Mouse (Mus musculus) heart, postnatal 4 days (tissue): Measurements from ENCODE around the gene D5Ertd579e. TPM values are rescaled to one million over a fixed set of nuclear protein-coding genes. Genes with fewer than 3 reads are reported as not detected.

Source experiments
- DNase-seq: peaks from one replicate; pipeline ENCODE4 v3.0.0; 2021
- total RNA-seq, 2 experiments: library from RNA; stranded (reverse); gene quantifications; 2 replicates each; pipeline ENCODE4 v1.2.3; 2021

Gene D5Ertd579e
- total RNA-seq, 2 experiments from 2014 or later = 101 to 105 TPM

DNA sequence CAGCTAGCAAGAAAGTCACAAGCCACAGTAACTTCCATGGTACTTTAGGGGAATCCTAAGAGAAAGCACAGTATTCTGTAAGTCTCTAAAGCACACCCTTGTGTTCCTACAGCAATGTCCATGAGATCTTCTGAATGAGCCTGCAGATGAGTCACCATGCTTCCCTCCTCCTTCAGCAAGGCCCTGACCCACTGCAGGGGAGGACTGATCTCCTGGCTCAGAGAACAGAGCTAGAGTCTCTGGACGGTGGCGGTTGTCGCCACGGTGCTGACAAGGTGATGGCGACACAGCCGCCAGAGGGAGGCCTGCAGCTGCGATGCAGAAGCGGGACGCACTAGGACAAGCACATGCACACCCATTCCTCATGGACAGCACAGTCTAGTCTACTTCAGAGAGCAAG is 93.8 kb downstream of the D5Ertd579e start:
- DNase-seq = no peak

- no peak for DNase-seq
Measured at GRCm38 (mm10) chr5:36601492-36601891, 94.3 kb downstream of the D5Ertd579e start.

GRCm38 (mm10) chr5:36598883-36599282 is 96.9 kb downstream of the D5Ertd579e start:
- no peak for DNase-seq

- DNase-seq = peak; percentile 49
Measured at GRCm38 (mm10) chr5:36597653-36598052, 98.2 kb downstream of the D5Ertd579e start.

DNA sequence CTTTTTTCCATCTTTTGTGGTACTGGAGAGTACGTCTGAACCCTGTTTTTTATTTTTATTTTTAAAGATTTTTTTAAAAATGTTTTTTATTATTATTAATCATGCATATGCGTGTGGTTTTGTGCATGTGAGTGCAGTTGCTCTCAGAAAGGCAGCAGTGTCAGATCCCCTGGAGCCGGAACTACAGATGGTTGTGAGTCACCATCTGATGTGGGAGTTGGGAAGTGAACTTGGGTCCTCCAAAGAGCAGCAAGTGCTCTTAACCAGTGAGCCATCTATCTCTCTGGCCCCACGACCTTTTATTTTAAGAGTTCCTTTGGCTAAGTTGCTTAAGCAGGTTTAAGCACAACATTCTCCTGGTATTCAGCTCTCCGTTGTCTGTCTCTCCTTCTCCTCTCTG is 99.6 kb downstream of the D5Ertd579e start:
- no peak for DNase-seq

GRCm38 (mm10) chr5:36595115-36595514 is 100.7 kb downstream of the D5Ertd579e start:
- no peak for DNase-seq

GRCm38 (mm10) chr5:36594344-36594743 is 101.5 kb downstream of the D5Ertd579e start:
- DNase-seq = no peak

DNA sequence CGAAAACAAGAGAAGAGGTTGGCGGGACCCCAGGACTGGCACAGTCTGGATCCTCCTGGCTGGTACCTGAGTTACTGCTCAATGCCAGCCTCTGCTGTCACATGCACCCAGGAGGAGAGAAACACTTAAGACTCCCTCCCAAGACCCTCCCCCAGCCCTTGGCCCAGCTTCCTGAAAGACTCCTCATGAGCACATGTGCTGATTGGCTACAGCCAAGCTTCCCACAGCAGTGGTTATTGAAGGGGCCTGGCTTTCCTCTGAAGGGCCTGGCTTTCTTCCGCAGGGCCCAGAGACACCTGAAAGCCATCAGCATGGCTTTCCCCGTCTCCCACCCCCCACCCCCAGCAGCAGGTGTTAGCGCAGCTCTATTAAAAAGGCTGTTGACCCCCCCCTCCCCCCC is 102.6 kb downstream of the D5Ertd579e start, which contains the start of gene Tbc1d14:
Tbc1d14 (minus strand) TSS at position 101 of the 400 bp plus-strand sequence.
- no peak for DNase-seq

- DNase-seq = no peak
Measured at GRCm38 (mm10) chr5:36590499-36590920, 105.3 kb downstream of the D5Ertd579e start.

- DNase-seq = no peak
Measured at GRCm38 (mm10) chr5:36584299-36584698, 111.5 kb downstream of the D5Ertd579e start.

GRCm38 (mm10) chr5:36581924-36582642 is 113.7 kb downstream of the D5Ertd579e start:
- peak; percentile 100 for DNase-seq

DNA sequence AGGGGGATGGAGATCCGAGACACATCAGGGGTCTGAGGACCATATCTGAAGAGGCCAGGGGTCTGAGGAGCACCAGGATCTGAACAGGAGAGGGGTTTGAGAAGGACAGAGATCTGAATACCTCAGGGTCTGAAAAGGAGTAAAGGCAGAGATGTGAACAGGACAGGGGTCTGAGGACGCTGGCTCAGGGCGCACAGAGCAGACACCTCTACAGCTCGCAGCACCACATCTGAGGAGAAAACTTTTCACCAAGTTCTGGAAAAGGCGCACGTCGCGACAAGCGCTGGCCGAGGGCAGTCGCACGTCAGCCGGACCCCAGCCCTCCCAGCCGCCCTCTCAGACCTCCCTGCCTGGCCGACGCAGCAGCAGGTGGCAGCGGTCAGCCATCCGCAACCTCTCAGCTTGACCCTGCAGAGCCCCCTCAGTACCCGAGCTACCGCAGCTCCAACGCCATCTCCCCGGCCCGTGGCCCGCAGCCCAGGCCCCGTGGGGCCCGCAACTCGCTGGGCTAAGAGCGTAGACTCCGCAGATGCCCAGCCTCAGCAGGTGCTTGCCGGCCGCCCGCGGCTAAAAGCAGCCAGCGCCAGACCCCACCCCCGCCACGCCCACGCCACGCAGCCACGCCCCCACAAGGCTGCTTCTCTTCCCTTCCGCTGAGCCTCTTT is 114.4 kb downstream of the D5Ertd579e start:
- no peak for DNase-seq

DNA sequence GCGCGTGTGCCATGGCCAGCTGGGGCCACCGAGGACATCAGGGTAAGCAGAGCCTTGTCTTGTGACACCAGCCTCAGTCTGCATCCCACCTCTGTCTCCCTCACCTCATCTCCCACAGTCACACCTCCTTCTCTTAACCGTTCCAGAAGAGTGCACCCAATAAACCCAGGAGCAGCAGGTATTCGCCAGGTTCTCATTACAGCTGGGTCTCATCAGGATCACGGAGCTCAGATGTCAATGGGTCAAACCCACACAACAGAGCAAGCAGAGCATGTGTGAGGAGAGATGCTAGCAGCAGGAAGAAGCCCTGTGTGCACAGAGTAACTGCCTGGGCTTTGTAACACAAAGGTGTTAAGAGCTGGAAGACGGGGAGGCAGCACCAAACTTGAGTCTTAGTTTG is 115.9 kb downstream of the D5Ertd579e start:
- no peak for DNase-seq

- no peak for DNase-seq
Measured at GRCm38 (mm10) chr5:36578982-36579381, 116.8 kb downstream of the D5Ertd579e start.

DNA sequence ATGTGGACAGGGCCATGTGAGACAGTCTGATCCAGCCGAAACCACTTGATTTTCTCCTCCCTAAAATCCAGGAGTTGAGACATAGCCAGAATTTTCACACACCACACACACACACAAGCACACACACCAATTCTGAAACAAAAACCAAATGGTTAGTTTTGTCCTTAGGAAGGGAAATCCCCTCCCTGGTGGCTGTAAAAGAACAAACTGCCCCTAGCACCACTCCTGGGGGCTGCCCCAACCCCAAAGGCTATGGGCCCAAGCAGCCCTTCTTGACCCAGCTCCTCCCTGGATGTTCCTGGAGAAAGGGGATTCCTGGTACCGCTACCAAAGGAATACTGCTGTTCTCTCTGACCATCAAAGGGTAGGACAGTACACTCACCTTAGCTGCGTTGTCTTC is 119.4 kb downstream of the D5Ertd579e start:
- DNase-seq = no peak

DNA sequence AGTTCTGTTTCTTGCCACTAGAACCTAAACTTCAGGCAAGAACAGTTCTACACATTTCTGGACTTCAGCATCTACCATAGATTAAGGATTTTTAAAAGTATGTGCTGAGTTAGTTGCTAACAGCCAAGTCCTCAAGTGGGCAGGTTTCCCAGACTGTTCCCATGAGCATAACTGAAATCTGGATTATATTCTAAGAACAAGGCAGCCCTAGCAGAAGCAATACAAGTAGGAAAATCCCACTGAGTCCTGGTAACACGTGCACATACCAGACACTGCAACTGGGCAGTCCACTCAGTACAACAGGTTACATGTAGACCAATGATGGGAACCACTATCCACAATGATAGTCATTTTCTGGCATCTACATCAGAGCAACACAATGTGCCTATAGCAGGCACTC is 120.1 kb downstream of the D5Ertd579e start:
- peak; percentile 70 for DNase-seq

GRCm38 (mm10) chr5:36575227-36575626 is 120.6 kb downstream of the D5Ertd579e start:
- peak; percentile 68 for DNase-seq

GRCm38 (mm10) chr5:36574147-36574870 is 121.5 kb downstream of the D5Ertd579e start:
- DNase-seq = no peak

GRCm38 (mm10) chr5:36573354-36573753 is 122.5 kb downstream of the D5Ertd579e start:
- no peak for DNase-seq

GRCm38 (mm10) chr5:36571371-36571770 is 124.5 kb downstream of the D5Ertd579e start:
- no peak for DNase-seq

GRCm38 (mm10) chr5:36570546-36571245 is 125.1 kb downstream of the D5Ertd579e start:
- DNase-seq = no peak

- DNase-seq = no peak
Measured at GRCm38 (mm10) chr5:36570098-36570497, 125.7 kb downstream of the D5Ertd579e start.

DNA sequence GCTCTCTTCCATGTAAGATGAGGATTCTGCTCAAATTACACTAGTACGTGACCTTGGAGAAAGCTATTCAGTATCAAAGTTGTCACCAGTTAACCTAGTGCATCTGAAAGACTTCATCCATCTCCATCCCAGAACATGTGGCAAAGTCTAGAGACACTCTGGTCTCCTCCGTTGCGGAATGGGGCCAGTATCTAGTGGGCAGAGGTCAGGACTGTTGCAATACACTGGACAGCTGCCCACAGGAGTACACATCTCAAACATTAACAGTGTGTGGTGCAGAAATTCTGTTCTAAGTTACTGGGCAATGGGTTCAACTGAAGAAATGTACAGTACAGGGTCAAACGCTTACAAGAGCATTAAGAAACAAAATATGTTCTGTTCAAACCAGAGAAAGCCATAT is 127.7 kb downstream of the D5Ertd579e start:
- no peak for DNase-seq
